Mouse (Mus musculus): ENCODE measurements at regions not wholly inside any gene's neighbourhood (a gene's known extent, or its start where the extent isn't known, plus 50 kb on each side); places are given as distances from the start of the nearest gene placed in this dataset.

DNA sequence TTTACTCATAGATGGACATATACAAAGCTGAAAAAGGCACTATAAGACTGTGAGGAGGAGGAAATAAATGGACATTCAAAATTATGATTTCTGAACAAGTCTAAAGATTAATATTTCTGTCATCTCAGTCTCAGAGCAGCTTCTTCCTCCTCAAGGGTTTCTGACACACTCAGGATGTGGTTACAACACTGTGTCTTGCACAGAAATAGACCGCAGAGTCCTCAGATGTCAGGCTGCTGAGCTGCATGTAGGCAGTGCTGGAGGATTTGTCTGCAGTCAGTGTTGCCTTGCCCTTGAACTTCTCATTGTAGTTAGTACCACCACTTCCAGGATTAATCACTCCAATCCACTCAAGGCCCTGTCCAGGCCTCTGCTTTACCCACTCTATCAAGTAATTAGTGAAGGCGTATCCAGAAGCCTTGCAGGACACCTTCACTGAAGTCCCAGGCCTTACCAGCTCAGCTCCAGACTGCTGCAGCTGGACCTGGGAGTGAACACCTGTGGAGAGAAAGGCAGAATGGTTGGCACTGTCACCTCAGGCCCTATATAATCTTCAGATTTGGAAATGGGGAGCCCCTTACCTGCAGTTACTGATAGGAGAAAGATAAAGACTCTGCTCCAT lies 853.9 kb upstream of the Zfp386 start:
- TF ChIP-seq POLR2A (IDR thresholded peaks at IDR 0.05; ENCODE audit: low read depth, low read length) = no peak
- TF ChIP-seq CTCF (IDR thresholded peaks at IDR 0.05; ENCODE audit: extremely low read depth, insufficient read length, insufficient replicate concordance, low read depth, low read length) = no peak
